Mouse (Mus musculus) activated CD4-positive, CD25-positive, alpha-beta regulatory T cell, adult 4 months (primary cell): Measurements from ENCODE around the gene Idnk. TPM values are rescaled to one million over a fixed set of nuclear protein-coding genes. Genes with fewer than 3 reads are reported as not detected.

Experiments
- ATAC-seq: one replicate; pipeline ENCODE4 v1.8.0; 2017
- polyA plus RNA-seq, 2 experiments: library from polyadenylated mRNA; unstranded; fragments of 100-300 nt; shearing (Covaris generic); gene quantifications; one replicate each; pipeline ENCODE4 v1.2.1; 2017

The Idnk gene
- polyA plus RNA-seq, 2 experiments from 2014 or later, result 250 to 265 TPM

DNA sequence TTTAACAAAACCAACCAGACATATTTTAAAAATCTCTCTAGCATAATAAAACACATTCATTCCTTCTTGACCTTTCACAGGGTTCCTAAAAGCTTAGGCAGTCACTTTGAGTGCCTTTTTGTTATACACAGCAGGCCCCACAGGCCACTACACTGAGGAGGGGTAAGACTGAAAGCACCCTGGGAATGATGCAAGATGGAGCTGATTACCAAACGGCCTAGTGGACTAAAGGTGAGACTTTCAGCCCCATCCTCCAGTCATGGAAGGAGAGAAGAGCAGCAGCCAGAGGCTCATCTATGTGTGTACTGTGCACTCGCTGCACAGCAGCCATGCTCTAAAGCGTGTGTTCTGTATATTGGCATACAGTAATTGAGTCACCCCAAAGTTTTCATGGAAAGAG lies 37.5 kb downstream of the Idnk start:
- ATAC-seq, result no peak

DNA sequence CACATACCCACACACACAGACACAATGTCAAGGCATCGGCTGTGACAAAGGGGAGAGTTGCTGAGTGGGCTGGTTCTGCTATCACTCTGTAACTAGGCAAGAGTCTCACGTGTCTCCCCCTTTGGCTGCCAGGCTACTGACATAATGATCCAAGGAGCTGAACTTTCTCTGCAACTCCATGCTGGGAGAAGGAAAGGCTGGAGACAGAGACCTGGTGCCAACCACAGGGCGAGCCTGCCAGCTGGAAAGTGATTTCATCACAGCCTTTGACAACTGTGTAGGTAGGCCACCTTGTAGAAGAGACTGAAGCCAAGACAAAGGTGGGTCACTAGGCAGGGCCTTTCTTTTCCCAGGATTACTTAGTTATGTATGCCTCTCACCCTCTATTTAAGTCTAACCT lies 39.8 kb downstream of the Idnk start:
- no peak for ATAC-seq

DNA sequence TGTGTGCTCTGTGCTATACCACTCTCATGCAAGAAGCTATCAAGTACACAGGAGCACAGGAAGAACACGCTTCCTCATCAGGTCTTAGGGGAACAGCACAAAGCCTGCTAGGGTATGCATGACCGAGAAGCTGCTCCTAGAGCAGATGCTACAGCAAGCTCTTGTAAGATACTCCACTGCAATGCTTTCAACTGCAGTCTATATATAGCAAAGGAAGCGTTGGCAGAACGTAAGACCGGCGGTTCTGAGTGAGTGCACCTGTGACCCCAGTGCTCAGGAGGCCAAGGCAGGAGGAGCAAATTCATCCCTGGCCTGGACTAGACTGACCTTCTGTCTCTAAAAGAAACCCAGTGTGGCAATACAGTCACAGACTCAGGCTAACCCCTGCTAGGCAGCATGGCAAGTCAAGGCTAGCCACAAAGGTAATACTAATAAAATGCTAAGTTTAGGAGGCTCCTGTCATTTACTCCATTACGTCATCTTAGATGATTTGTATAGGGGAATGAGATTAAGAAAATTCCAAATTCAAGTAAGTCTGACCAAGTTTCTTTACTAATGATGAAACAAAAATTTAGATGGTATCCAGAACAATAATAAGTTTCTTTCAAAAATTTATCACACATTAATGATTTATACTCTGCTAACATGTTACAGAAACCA lies 40.7 kb downstream of the Idnk start:
- ATAC-seq, result no peak

DNA sequence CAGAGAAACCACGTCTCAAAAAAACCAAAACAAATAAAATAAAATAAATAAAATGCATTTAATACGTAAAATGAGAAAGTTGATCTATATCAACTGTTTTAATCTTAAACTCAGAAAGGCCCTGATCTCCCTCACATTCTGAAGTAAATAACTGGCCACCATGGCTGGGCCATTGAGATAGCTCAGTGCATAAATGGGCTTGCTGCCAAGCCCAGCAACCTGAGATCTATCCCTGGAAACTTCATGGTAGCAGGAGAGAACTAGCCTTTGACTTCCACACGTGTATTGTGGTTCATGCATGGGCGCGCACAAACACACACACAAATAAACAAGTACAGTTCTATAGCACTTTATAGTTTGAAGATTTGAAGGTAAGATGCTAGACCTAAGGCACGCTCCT lies 43.9 kb downstream of the Idnk start:
- no peak for ATAC-seq

DNA sequence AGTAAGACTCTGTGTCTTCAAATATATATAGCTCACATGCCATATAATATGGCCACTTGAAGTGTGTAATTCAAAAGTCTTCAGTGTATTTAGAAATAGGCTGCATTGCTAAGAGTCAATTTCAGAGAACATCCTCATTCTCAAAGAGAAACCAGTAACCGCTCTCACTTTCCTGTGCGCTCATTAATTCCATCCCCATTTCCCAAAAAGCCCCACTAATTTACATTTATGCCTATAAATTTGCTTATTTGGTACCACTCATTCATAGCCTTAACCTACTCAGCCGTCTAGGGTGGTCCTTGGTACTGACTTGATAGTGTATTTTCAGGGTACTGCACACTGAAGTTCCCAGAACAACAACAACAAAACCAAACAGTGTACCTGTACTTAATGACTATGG lies 44.5 kb downstream of the Idnk start:
- ATAC-seq, result peak; percentile 14

DNA sequence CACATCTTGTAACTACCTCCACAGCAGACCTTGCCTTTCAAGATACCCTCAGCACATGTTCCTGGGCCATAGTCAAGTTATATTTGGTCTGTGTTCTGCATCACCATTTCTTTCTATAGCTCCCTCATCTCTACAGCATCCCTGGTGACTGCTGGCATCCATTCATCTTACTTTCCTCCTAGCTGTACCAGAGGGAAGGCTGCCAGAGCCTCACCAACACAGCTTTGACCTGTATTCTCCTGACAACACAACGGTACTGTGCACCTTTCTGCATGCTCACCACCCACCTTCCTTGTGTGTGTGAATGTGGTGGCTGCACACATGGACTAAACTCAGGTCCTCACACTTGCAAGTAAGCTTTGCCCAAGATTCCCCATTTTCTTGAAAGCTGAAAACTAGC lies 45.5 kb downstream of the Idnk start:
- no peak for ATAC-seq

DNA sequence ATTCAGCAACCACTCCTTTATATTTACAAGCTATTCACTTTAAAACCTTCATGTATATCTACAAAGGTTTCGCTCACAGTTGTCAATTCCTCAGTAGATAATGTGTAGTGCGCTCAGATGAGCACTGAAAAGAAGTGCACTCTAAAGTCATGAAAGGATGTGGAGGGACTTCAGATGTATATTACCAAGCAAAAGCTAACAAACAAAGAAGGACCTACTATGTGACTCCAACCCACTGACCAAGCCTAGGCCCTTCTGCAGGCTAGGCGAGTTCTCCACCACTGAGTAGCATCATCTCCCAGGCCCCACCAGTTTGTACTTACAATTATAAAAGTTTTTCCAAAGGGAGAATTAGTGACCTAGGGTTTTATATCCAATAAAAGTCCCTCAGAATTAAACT lies 46.8 kb downstream of the Idnk start:
- no peak for ATAC-seq

DNA sequence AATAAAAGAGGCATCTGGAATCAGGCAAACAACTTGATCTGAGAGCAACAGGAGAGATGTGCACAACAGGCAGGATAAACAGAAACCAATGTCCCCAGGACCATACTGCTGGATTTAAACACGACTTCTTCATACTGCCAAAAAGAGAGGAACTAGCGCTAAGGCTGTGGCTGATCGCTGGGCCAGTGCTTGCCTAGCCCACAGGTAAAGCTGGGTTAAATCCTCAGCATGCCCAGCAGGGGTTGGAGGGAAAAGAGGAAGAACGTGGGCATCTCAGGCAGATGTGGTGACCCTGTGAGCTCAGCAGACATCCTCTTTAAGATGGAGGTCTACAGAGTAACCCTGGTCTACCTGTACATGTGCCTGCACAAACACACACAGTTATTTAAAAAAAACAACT lies 47.5 kb downstream of the Idnk start:
- no peak for ATAC-seq

DNA sequence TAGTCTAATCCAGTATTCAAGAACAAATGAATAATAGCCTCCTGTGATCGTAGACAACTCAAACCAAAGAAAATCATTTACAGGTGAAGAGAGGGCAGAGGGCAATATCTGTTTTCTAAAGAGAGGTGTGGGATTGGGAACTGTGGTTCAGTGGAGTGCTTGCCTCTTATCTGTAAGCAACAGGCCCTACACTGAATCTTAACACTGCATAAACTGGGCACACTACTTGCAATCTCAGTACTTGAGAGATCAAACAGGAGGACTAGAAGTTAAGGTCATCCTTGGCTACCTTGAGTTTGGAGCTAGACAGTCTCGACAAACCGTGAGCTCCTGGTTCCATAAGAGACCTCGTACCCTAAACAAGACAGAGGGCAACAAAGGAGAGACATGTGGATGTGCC lies 48.6 kb downstream of the Idnk start:
- ATAC-seq, result no peak

DNA sequence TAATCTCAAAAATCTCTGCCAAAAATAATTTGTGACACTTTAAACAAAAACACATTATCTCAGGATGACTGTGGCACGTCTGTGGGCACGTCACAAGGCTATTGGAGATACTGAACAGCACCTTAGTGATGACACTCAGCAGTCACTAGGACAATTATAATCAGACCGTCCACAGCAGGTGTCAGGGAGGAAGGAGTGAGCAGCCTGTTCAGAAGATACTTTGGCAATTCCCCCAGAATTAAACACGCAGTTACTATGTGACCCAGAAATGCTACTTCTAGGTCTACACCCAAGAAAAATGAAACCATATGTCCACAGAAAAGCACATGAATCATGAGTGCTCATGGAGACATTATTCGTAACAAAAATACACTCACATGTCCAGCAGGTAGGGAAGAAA lies 53.0 kb downstream of the Idnk start:
- ATAC-seq, result no peak

DNA sequence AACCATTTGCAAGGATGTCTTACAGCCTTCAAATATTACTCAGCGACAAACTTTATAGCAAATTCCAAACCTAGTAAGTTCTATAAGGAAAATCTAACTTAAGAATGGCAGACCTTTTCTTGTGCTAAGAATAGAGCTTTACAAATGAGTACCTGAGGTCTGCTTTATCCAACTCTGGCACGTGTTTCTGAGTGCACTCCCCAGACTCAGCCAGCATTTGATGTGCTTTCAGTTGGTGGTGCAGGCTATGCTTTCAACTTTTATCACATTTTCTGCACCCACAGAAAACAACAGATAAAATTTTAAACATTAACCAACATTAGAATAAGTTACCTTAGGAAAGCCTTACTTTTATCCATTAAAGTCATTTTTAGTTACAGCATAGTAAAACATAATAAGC lies 55.1 kb downstream of the Idnk start:
- no peak for ATAC-seq

DNA sequence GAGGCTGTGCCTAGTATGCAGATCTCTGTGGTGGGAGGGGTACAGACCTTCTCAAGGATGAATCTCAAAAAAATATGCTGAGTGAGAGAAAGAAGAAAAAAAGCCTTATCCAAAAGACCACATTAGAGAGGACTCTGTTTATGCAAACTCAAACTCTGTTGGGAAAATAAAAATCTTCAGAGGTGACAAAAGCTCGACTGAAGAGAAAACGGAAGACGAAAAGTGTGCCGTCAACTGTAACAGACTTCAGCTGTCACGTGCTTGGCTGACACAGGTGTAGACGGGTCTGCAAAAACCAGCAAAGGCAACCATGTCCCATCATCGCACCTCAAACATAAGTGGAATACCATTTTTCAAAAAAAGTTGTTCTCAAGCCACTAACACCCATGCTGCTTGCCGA lies 56.4 kb downstream of the Idnk start:
- ATAC-seq, result no peak

Other genes with a start within 250 kb of the Idnk start
- gene Spock1, start 249.3 kb upstream of the Idnk start, polyA plus RNA-seq, result under 1 TPM in 1 of 2 experiments, not detected in 1; 0.13 TPM
- gene Klhl3, start 44.1 kb upstream of the Idnk start, polyA plus RNA-seq, result 1 to 10 TPM; 7.0 to 9.8 TPM
- gene Hnrnpa0, start 29.1 kb upstream of the Idnk start, polyA plus RNA-seq, result 10 to 100 TPM; 20.5 to 32.4 TPM
- gene Ubqln1, start 58.0 kb downstream of the Idnk start, polyA plus RNA-seq, result 10 to 100 TPM; 15.4 to 17.0 TPM
- under 1 TPM; 0.22 to 0.74 TPM for gene Gkap1, start 118.0 kb downstream of the Idnk start, polyA plus RNA-seq
- gene Kif27, start 201.5 kb downstream of the Idnk start, polyA plus RNA-seq, result not detected
- gene 2210016F16Rik, start 227.6 kb downstream of the Idnk start, polyA plus RNA-seq, result 10 to 100 TPM; 25.5 to 29.7 TPM
- gene Rmi1, start 244.6 kb downstream of the Idnk start, polyA plus RNA-seq, result 10 to 100 TPM; 24.5 to 25.2 TPM
- 1,000 to 10,000 TPM; 2,185 to 2,296 TPM for gene Hnrnpk, start 245.7 kb downstream of the Idnk start, polyA plus RNA-seq